Mouse (Mus musculus) liver (tissue): ENCODE data around the gene Grap2.

Experiments
- DNase-seq: peaks from one replicate; pipeline ENCODE4 v3.0.0-alpha.2; 2020; ENCODE audit warnings: mixed read lengths

Gene Grap2

DNA sequence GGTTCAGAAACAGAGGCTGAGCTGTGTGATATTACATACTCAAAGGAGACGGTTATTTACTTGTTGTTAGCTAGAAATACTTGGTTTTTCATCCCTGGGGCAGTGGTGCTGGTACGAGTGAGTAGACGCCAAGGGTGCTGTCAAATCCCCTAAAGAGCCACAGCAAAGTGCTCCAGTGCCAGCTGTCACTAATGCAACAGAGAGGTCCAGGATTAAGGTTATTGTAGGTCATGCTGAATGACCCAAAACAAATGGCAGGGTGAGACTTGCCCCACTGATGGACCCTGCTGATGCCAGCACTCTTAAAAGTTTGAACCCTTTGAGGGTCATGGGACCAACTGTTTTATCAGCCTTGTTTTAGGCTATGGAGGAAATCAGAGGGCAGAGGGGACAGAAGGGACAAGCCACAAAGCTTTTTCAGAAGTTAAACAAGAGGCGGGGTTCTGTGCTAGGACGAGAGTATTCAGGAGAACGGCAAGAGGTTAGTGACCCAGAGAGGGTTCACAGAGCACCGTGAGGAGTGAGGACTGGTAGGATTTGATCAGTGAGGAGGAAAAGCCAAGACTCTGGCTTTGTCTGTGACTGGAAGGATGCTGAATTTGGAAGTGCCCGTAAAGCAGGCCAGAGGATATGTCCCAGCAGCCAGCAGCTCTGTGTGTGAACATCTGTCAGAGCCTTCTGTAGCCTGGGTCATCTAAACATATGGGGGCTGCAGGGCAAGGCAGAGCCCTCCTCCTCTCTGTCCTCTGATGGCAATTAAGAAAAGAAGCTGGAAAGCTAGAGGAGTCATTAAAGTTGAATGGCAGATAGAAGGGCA lies 112.6 kb downstream of the Grap2 start:
- no peak for DNase-seq

DNA sequence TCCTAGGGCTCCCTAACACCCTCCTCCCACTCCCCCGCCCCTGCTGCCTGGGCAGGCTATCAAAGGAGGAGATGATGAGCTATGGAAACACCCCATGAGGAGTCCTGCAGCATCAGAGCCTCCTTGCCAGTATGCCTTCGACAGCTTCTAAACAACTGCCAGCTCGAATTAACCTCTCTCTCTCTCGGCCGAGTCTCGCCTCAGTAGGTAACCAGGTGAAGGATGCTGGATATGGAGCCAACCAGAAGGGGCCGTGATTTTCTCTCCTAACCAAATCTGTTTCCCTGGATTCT lies 113.2 kb downstream of the Grap2 start:
- no peak for DNase-seq

- DNase-seq = no peak
These were observed 116.1 kb downstream of the Grap2 start for GRCm38 (mm10) chr15:80688536-80688935.

DNA sequence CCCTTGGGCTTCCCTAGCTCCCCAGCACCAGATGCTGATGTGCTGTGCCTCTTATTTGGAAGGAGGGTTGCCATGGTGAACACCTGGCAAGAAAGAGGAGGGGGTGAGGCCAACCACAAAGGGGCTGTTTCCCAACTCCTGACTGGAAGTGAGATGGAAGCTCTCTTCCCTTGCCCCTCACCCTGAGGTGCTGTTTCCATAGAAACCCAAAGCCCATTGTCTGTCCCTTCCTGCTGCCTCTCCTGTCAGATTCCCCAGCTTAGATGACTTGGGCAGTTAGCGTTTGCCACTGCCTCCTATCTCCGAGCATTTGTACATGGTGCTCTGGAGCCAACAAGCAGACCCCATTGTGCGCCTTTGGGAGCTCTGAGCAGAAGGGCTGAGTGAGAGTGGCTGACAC lies 121.1 kb downstream of the Grap2 start:
- DNase-seq = no peak

DNA sequence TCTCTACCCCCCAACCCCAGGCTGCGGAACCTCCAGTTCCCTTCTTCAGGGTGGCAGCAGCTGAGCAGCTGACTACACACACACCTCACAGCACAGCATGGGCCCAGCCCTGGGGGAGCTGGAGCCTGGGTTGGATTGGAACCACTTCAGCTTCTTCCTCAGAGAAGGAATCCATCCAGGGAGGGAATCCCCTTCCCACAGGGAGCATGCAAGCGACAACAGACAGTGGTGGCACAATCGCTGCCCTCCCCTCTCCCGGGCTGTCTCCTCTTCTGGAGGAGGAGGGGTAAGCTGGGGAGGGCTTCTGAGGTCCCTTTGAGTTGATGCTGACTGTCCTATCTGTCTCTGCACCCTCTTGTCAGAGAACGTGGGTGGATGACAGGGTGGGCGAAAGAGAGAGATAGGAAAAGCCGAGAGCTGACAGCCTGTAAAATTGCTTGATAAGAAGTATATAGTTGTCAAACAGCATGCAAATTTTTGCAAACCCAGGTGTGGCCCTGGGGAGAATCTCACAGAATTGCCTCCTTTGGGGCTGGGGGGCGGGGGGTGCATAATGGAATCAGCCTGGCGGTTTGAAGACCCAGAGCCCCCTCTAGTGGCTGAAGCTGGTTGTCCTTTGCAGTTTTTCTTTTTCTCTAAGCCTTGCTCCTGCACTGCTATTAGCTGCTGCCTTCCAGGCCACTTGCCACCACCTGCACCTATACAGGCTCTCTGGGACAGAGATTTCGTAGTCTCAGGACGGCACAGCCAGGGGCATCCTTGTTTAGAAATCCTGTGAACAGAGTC lies 121.9 kb downstream of the Grap2 start:
- peak; percentile 57 for DNase-seq

GRCm38 (mm10) chr15:80697564-80697963 lies 125.2 kb downstream of the Grap2 start:
- DNase-seq = no peak

- DNase-seq = no peak
These were observed 129.3 kb downstream of the Grap2 start for GRCm38 (mm10) chr15:80701481-80702257.
